Mouse (Mus musculus) CH12.LX (cell line): ENCODE measurements around the gene Rnf151. TPM values are rescaled to one million over a fixed set of nuclear protein-coding genes. Genes with fewer than 3 reads are reported as not detected.

Source experiments
- DNase-seq: peaks from one replicate; pipeline ENCODE4 v3.0.0-alpha.2; 2013; ENCODE audit errors: extremely low read depth
- H3K27ac ChIP-seq: 2 replicates; pipeline ENCODE4 v1.5.1; 2012; ENCODE audit warnings: low read depth, mild to moderate bottlenecking, control low read depth, moderate library complexity; ENCODE audit not compliant: insufficient read depth
- H3K27me3 ChIP-seq: replicated peaks from 2 replicates; pipeline ENCODE3; 2012; ENCODE audit warnings: inconsistent platforms
- H3K36me3 ChIP-seq, 2 experiments: replicated peaks in 1 of 2; 2 replicates each; pipeline versions ENCODE3 to v1.6.1; 2012; ENCODE audit warnings: inconsistent platforms in 1 of 2, low read length in 1 of 2, mild to moderate bottlenecking in 1 of 2, mixed read lengths in 1 of 2, moderate library complexity in 1 of 2; ENCODE audit not compliant: control insufficient read depth in 1 of 2, insufficient read depth in 1 of 2
- H3K4me1 ChIP-seq, 2 experiments: 2 replicates each; pipeline ENCODE4 v1.6.1; 2012; ENCODE audit warnings: inconsistent platforms in 1 of 2, moderate library complexity in 1 of 2; ENCODE audit not compliant: insufficient read depth in 2 of 2, control insufficient read depth in 1 of 2
- H3K4me2 ChIP-seq: 2 replicates; pipeline ENCODE4 v1.6.1; 2012; ENCODE audit warnings: low read depth, mild to moderate bottlenecking, control low read depth; ENCODE audit not compliant: poor library complexity, insufficient read depth, severe bottlenecking
- H3K4me3 ChIP-seq, 3 experiments: fragments of 150-350 bp in 1 of 3; sonication (generic) in 1 of 3; replicated peaks in 1 of 3; 2 replicates each; pipeline versions ENCODE3 to v1.5.1; 2011 to 2012; ENCODE audit warnings: low read depth in 2 of 3, low read length in 2 of 3, mild to moderate bottlenecking in 2 of 3, moderate library complexity in 2 of 3, control low read depth in 1 of 3, improper control_type of control experiment in 1 of 3, inconsistent platforms in 1 of 3, mixed read lengths in 1 of 3; ENCODE audit not compliant: poor library complexity in 1 of 3
- H3K79me2 ChIP-seq: replicated peaks from 2 replicates; pipeline ENCODE4 v1.6.1; 2012; ENCODE audit warnings: mild to moderate bottlenecking, moderate library complexity; ENCODE audit not compliant: control insufficient read depth, poor library complexity, insufficient read depth, severe bottlenecking; ENCODE audit errors: extremely low read depth
- H3K9ac ChIP-seq: 2 replicates; pipeline ENCODE4 v1.6.1; 2012; ENCODE audit warnings: low read depth, mild to moderate bottlenecking, control low read depth, moderate library complexity; ENCODE audit not compliant: insufficient read depth
- H3K9me3 ChIP-seq: replicated peaks from 2 replicates; pipeline ENCODE3; 2012; ENCODE audit warnings: low read length, inconsistent platforms, mixed read lengths
- CHD1 ChIP-seq: IDR thresholded peaks from 2 replicates; pipeline ENCODE4 v1.6.1; 2012; ENCODE audit warnings: low read depth, low read length, improper control_type of control experiment, inconsistent platforms
- CTCF ChIP-seq, 2 experiments: IDR thresholded peaks in 1 of 2; conservative IDR thresholded peaks in 1 of 2; 2 replicates each; pipeline ENCODE4 v1.5.1; 2011 to 2012; ENCODE audit warnings: low read depth in 2 of 2, low read length in 2 of 2, improper control_type of control experiment in 1 of 2, inconsistent platforms in 1 of 2, mild to moderate bottlenecking in 1 of 2, moderate library complexity in 1 of 2
- ELF1 ChIP-seq: IDR thresholded peaks from 2 replicates; pipeline ENCODE4 v1.6.1; 2014; ENCODE audit warnings: low read depth, mild to moderate bottlenecking, inconsistent platforms, low read length, improper control_type of control experiment
- ETS1 ChIP-seq: conservative IDR thresholded peaks from 2 replicates; pipeline ENCODE4 v1.6.1; 2012; ENCODE audit warnings: low read depth, mild to moderate bottlenecking, inconsistent platforms, low read length, improper control_type of control experiment, moderate library complexity
- GABPA ChIP-seq: IDR thresholded peaks from 2 replicates; pipeline ENCODE4 v1.6.1; 2012; ENCODE audit warnings: low read depth, low read length, improper control_type of control experiment, inconsistent platforms; ENCODE audit not compliant: insufficient replicate concordance
- IRF4 ChIP-seq: IDR thresholded peaks from 2 replicates; pipeline ENCODE4 v1.6.1; 2014; ENCODE audit warnings: low read depth, mild to moderate bottlenecking, inconsistent platforms, low read length, improper control_type of control experiment
- JUN ChIP-seq: IDR thresholded peaks from 2 replicates; pipeline ENCODE4 v1.6.1; 2011; ENCODE audit warnings: low read depth, mild to moderate bottlenecking, low read length, improper control_type of control experiment, moderate library complexity; ENCODE audit not compliant: insufficient read depth
- JUND ChIP-seq: conservative IDR thresholded peaks from 2 replicates; pipeline ENCODE4 v1.6.1; 2011; ENCODE audit warnings: low read depth, low read length, improper control_type of control experiment
- MAX ChIP-seq: IDR thresholded peaks from 2 replicates; pipeline ENCODE4 v1.6.1; 2011; ENCODE audit warnings: low read length, improper control_type of control experiment
- MAZ ChIP-seq: IDR thresholded peaks from 2 replicates; pipeline ENCODE4 v1.6.1; 2012; ENCODE audit warnings: low read depth, mild to moderate bottlenecking, inconsistent platforms, low read length, improper control_type of control experiment, moderate library complexity
- MXI1 ChIP-seq: IDR thresholded peaks from 2 replicates; pipeline ENCODE4 v1.6.1; 2011; ENCODE audit warnings: mild to moderate bottlenecking, low read depth, low read length, improper control_type of control experiment
- NELFE ChIP-seq: IDR thresholded peaks from 2 replicates; pipeline ENCODE4 v1.6.1; 2011; ENCODE audit warnings: low read depth, low read length, improper control_type of control experiment
- PAX5 ChIP-seq: IDR thresholded peaks from 2 replicates; pipeline ENCODE4 v1.6.1; 2012; ENCODE audit warnings: low read length, inconsistent platforms, mixed read lengths
- POLR2A ChIP-seq: IDR thresholded peaks from 2 replicates; pipeline ENCODE4 v1.6.1; 2011; ENCODE audit warnings: low read depth, mild to moderate bottlenecking, improper control_type of control experiment, low read length
- POLR2AphosphoS2 ChIP-seq: IDR thresholded peaks from 2 replicates; pipeline ENCODE4 v1.6.1; 2011; ENCODE audit warnings: low read depth, low read length, improper control_type of control experiment
- TBP ChIP-seq: conservative IDR thresholded peaks from 2 replicates; pipeline ENCODE4 v1.6.1; 2011; ENCODE audit warnings: low read depth, low read length, improper control_type of control experiment
- UBTF ChIP-seq: IDR thresholded peaks from 2 replicates; pipeline ENCODE4 v1.6.1; 2012; ENCODE audit warnings: low read depth, mild to moderate bottlenecking, inconsistent platforms, low read length, improper control_type of control experiment, moderate library complexity
- USF1 ChIP-seq: IDR thresholded peaks from 2 replicates; pipeline ENCODE4 v1.6.1; 2014; ENCODE audit warnings: low read depth, mild to moderate bottlenecking, inconsistent platforms, low read length, improper control_type of control experiment
- USF2 ChIP-seq: conservative IDR thresholded peaks from 2 replicates; pipeline ENCODE4 v1.6.1; 2011; ENCODE audit warnings: low read depth, low read length, improper control_type of control experiment
- ZC3H11A ChIP-seq: IDR thresholded peaks from 2 replicates; pipeline ENCODE4 v1.6.1; 2012; ENCODE audit warnings: low read depth, mild to moderate bottlenecking, inconsistent platforms, low read length, improper control_type of control experiment
- ZKSCAN1 ChIP-seq: IDR thresholded peaks from 2 replicates; pipeline ENCODE4 v1.6.1; 2012; ENCODE audit warnings: low read depth, inconsistent platforms, low read length, improper control_type of control experiment, borderline replicate concordance
- ZMIZ1 ChIP-seq: IDR thresholded peaks from 2 replicates; pipeline ENCODE4 v1.6.1; 2012; ENCODE audit warnings: low read depth, mild to moderate bottlenecking, inconsistent platforms, low read length, improper control_type of control experiment
- dilution Hi-C: fragments of 300-500 bp; cut with MboI; formaldehyde crosslinking; loops from 2 replicates; pipeline ENCODE4 v1.14.3; 2020; ENCODE audit warnings: low sequenced_read_pairs; ENCODE audit not compliant: extremely low pct_unique_long_range_greater_than_20kb, extremely low pct_ligation_motif_present
- in situ Hi-C: fragments of 300-500 bp; cut with MboI; formaldehyde crosslinking; loops from 3 replicates; pipeline ENCODE4 v1.14.3; 2019; ENCODE audit warnings: low sequenced_read_pairs, low pct_ligation_motif_present, low pct_unique_long_range_greater_than_20kb, mixed read lengths
- polyA plus RNA-seq: library from polyadenylated mRNA; unstranded; fragments of >175 nt; gene quantifications from 2 replicates; pipeline ENCODE4 v1.2.1, GENCODE M21; 2012; ENCODE audit warnings: low read depth; ENCODE audit not compliant: insufficient read length
- total RNA-seq, 2 experiments: library from RNA; depleted of rRNA; stranded (reverse); fragments of 300-350 nt in 1 of 2; fragments of >200 nt in 1 of 2; gene quantifications; 2 replicates each; pipeline ENCODE4 v1.2.3; 2012 to 2014

Gene Rnf151
- total and polyA plus RNA-seq, 3 experiments, result 0.34 to 0.59 TPM; not detected in 1

DNA sequence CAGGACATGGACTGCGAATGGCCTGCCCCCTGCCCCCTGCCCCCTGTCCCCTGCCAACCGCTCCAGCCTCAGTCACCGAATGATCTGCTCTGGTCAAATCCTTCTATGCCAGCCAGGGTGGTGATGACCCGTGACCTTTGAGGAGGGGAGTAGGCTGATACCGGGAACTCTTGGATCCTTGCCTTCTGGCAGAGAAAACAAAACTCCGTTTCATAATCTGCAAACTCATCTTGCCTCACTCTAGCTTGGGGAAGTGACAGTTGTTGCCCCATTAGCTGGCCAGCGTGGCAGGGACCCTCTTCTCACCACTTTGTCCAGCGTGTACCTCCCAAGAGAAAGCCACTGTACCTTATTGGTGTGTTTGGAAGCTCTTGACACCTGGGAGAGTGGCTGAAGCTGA is 24.4 kb upstream of the Rnf151 start:
- Histone ChIP-seq H3K36me3 (peaks cover 13 to 38% of the 10 kb centered on the region in 2 experiments), H3K9ac (no peak overlapping the region), H3K9me3 (no peaks in the 10 kb centered on the region), H3K27me3 (peaks cover 14% of the 10 kb centered on the region), H3K4me2 (no peak overlapping the region), H3K4me1 (peaks cover 0 to 15% of the 10 kb centered on the region in 2 experiments; a peak in 2 of 4 replicates), H3K4me3 (no peak overlapping the region), H3K79me2 (no peaks in the 10 kb centered on the region), H3K27ac (no peak overlapping the region)
- TF ChIP-seq MAZ (no peak), POLR2A (no peak), ETS1 (no peak), UBTF (no peak), ZC3H11A (no peak), IRF4 (no peak), ZMIZ1 (no peak), ELF1 (no peak), NELFE (no peak), USF2 (no peak), JUN (no peak), CHD1 (no peak), JUND (no peak), GABPA (no peak), CTCF (conservative IDR thresholded peaks at IDR 0.05 in 1 of 2, IDR thresholded peaks at IDR 0.05 in 1 of 2; ENCODE audit: low read depth in 2 of 2, low read length in 2 of 2) (no peak)
- dilution Hi-C loops, result no loop called here
- in situ Hi-C loops, result loop anchor here (5.0 kb wide), 2 partner anchors 65 to 145 kb away; partner anchors contain the start of genes Nubp2 and Spsb3
- DNase-seq, result no peak

- Histone ChIP-seq H3K4me1 (peaks cover 4 to 20% of the 10 kb centered on the region in 2 experiments; a peak in 3 of 4 replicates), H3K9me3 (no peaks in the 10 kb centered on the region), H3K79me2 (no peaks in the 10 kb centered on the region), H3K4me3 (no peak overlapping the region), H3K27me3 (no peaks in the 10 kb centered on the region), H3K36me3 (peaks cover 13 to 38% of the 10 kb centered on the region in 2 experiments), H3K9ac (no peak overlapping the region), H3K4me2 (no peak overlapping the region), H3K27ac (no peak overlapping the region)
- TF ChIP-seq MAZ (no peak), MAX (no peak), USF1 (no peak), TBP (no peak), POLR2AphosphoS2 (no peak), PAX5 (no peak), IRF4 (no peak), MXI1 (no peak), ZKSCAN1 (no peak)
- dilution Hi-C loops (no loop called here), in situ Hi-C loops (loop anchor here (5.0 kb wide), 2 partner anchors 67 to 147 kb away; partner anchors contain the start of genes Nubp2 and Spsb3)
- no peak for DNase-seq
Observed at GRCm38 (mm10) chr17:24739926-24740325, 22.1 kb upstream of the Rnf151 start.
